Mouse (Mus musculus) C2C12 (cell line): ENCODE results near the gene Gal3st4.

Experiments
- CTCF ChIP-seq: IDR thresholded peaks from one replicate; pipeline ENCODE4 v1.5.1; 2011; ENCODE audit not compliant: control insufficient read depth, insufficient read depth, insufficient read length
- FOSL1 ChIP-seq: IDR thresholded peaks from one replicate; pipeline ENCODE4 v1.8.0; 2011; ENCODE audit warnings: mild to moderate bottlenecking, low read length; ENCODE audit not compliant: poor library complexity, insufficient read depth, severe bottlenecking
- MYOD1 ChIP-seq: IDR thresholded peaks from one replicate; pipeline ENCODE4 v1.6.1; 2011; ENCODE audit warnings: low read depth; ENCODE audit not compliant: control insufficient read depth, insufficient read length
- MYOG ChIP-seq: IDR thresholded peaks from one replicate; pipeline ENCODE4 v1.6.1; 2011; ENCODE audit not compliant: control insufficient read depth, insufficient read length; ENCODE audit errors: extremely low read depth
- USF1 ChIP-seq: IDR thresholded peaks from one replicate; pipeline ENCODE4 v1.6.1; 2011; ENCODE audit warnings: low read depth, mild to moderate bottlenecking, control low read depth, moderate library complexity

GRCm38 (mm10) chr5:138251144-138251543 is 21.5 kb downstream of the Gal3st4 start:
- TF ChIP-seq MYOD1 (no peak), CTCF (no peak), MYOG (no peak), FOSL1 (no peak), USF1 (no peak)
